Mouse (Mus musculus) embryo, embryonic 11 days (tissue): ENCODE measurements around the gene Smim4.

Experiments
- DNase-seq: peaks from one replicate; pipeline ENCODE4 v3.0.0-alpha.2; 2015

The Smim4 gene

DNA sequence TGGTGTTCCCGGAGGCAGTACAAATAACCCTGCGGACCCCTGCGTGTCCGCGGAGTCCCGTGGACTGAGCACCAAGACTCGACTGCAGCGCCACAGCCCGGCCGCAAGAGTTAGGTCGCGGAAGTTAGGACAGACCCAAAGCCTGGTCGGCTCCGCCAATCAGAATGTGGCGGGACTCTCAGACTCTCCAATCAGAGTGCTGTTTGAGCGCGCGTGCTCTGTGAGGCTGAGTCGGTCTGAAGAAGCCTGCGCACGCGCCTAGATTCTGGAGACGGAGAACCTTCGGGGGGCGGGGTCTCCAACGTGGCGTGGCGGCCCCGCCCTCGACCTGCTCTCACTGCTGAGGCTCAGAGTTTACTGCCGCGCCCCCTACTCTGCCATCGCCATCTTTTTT, at the start of gene Smim4:
Gene Smim4 (minus strand): TSS at position 131 of the 394 bp plus-strand sequence.
- peak; percentile 100 for DNase-seq

DNA sequence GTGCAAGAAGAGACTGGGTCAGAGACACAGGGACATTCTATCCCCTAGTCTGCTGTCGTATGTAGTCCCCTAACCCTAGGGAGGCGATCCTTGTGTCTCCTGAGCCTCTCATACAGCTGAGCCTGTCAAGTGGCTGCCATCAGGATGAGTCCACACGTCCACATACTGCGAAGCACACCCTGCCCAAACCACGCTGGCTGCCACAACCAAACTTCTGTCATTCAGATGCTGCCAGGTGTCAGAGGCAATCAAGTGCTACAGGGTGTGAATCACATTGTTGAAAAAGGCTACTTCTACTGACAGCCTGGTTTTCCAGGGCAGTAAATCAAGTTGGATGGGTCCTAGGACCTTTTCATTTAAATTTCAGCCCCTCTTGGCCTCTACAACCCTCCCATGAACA, 49.0 kb upstream of the Smim4 start:
- no peak for DNase-seq

DNA sequence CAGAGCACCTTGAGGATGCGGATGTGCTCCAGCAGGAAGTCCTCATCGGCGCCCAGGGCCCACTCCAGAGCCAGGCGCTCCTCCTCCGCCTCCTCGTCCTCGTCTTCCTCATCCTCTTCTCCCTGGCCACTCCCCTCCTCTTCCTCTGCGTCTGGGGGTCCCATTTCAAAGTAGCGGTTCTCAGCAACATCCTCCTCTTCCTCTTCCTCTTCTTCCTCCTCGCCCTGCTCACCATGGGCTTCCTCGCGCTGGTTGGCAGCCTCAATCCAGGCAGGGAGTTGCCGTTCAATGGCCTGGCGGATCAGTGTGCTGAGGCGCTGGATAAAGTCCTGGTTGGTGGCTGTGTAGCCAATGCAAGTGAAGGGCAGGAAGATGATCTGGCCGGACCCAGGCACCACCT, 48.5 kb upstream of the Smim4 start:
- no peak for DNase-seq

DNA sequence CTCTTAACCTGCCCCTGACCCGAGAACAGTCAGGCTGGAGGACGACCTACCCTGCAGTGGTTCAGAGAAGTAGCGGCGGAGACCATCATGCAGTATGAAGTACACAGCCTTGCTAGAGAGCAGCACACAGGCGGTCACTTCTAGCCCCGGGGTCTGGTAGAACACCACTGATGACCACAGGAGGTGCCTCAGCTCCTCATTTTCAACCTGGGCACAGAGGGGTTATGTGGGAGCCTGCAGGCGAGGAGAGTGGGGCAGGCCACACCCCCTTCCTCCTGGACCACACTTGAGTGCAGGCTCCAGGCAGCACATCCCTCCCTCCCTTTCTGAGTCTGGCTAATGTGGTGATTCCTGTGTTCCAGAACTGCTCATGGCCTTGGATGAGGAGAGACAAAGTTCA, 44.8 kb upstream of the Smim4 start:
- no peak for DNase-seq

DNA sequence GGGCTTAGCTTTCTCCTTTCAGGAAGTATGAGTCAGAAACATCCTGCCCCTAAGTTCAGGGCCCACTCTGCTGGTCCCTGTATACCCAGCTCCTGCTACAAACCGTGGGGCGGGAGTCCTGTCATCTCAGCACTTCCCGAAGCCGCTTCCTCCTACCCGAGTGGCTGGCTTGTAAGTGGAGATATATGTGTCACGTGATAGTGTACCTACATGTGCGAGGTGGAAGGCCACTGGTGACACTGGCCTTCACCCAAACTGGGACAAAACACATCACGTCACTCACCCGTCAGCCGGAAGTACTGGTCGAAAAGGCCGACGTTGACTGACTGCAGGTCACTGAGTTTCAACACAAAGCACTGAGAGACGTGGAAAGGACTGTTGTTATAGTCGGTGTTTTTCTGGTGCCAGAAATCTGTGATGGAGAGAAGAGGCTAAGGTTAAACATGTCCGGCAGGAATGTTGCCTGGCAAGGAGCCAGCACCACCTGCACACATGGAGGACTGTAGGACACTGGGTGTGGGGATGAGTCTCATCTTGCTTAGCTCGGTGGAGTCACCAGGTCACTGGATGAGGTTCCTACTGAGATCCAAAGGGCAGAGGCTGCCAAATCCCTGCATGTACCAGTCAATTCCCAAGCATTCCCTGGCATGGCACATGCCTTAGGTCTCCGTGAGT, 44.2 kb upstream of the Smim4 start:
- no peak for DNase-seq

DNA sequence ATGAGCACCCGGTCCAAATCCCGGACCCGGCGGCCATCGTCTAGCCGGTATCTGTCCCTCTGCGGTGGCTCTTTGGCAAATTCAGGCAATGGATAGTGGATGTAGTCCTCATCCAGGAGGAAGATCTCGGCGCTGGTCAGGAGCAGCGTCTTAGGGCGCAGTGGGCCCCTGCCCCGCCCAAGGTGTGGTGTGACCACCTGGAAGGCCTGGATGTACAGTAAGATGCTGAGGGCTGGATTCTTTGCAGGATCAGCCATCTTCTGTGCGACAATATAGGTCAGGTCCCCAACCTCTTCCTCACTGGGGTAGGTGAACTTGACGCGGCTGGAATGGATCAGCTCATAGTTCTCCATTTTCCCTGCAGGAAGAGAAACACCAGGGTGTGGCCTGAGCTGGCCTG, 43.1 kb upstream of the Smim4 start:
- DNase-seq: no peak

DNA sequence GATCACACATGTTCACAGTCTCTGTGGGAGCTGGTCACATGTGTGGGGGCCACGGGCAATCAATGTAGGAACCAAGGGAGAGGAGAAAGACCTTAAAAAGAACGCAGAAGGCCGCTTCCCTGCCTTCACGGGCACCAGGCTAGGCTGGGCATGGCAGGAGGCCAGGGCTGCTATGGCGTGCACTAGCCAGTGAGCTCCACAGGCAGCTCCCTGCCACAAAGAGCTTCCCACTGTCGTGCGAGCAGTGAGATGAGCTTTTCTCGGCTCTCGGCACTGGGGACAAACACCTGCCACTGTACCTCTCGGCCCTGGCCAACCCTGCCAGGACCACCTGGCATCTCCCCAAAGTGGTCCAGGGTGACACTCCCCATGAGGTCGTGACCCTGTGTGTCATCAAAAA, 42.6 kb upstream of the Smim4 start:
- DNase-seq: no peak

DNA sequence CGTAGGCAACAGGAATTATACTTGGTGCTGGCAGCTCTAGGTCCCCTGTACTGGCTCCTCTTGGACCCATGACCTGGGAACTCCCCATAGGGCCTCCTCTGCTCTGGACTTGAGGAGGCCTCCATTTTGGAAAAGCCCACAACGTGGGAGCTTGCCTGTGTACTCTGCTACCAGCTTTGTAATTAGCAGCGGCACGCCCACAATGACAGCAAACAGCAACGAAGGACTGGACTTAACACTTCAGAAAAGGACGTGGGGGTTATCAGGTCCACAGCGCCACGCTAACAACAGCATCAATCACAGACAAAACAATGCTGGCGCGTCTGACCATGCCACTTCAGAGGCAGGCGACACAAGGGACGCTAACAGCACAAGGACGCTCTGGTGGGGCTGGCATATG, 42.2 kb upstream of the Smim4 start:
- no peak for DNase-seq

DNA sequence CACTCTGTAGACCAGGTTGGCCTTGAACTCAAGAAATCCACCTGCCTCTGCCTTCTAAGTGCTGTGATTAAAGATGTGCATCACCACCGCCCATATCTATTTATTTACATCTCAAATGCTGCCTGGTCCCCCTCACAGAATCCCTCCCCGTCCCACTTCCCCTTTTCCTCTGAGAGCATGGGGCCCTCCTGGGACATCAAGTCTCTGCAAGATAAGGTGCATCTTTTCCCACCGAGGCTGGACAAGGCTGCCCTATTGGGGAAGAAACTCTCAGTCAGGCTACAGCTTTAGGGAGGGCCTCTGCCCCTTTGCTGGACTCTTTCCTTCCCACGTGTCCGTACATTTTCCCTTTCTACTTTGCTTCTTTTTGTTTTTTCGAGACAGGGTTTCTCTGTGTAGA, 40.8 kb upstream of the Smim4 start:
- no peak for DNase-seq

DNA sequence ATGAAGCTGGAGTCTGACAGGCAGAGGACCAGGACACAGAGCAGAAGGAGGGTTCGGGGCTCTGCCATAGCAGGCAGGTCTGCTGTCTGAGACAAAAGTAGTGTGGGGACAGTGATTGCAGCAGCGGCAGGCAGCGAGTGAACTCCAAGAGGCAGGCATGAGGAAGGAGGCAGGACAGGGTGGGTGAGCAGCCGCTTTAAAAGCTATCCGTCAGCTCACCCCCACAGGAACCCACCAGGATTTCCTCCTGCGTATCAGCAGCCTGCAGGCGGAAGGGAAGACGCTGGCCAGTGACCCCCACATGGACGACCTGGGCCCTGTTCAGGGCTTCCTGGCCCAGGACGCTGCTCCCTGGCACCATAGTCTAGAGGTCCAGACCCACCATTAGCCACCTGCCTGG, 39.7 kb upstream of the Smim4 start, which contains the start of gene Stab1:
Gene Stab1 (minus strand): TSS at position 217 of the 400 bp plus-strand sequence.
- DNase-seq: peak; percentile 42

DNA sequence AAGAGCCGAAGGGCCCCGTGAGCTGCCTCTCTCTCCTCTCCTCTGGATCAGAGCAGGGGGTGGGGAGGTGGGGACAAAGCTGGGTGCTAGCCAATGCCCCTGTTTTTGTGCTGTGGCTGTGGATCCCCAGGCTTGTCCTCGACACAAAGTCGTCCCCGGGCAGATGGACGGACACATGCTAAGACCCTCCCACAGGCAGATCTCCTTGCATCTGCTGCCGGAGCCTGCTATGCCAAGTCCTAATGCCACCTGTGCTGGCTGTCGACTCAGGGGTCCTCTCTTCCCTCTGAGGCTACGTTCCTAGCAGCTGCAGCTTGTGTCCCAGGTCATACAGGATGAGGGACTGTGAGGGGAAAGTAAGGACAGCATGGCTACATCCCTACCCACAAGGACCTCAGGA, 38.1 kb upstream of the Smim4 start:
- DNase-seq: no peak

DNA sequence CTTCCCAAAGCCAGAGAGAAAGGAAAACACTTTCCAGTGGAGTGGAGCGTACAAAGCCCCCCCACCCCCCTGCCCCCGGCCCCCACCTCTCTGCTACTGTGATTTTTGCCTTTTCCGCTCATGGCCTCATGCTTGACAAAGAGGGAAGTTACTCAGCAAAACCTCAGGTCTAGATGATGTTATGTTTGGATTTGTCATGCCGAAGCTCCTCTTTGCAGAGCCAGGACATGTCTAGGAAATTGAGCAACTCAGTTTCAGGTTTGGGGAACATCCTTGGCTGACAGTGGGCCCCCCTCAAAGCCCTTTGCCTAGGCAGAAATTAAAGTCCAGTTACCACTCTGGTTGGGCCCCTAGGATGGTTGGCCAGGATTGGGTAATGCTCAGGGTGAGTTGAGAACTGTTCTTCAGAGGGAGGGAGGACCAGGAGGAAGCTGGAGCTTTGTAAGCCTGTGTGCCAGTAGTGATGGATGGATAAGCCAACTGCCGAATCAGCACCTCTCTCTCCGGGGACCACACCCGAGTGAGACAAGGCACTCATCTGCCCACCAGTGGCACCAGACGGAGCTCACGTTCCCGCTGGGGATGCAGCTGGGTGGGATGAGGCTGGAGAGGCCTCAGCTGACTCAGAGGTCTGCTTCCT, 37.4 kb upstream of the Smim4 start:
- no peak for DNase-seq

DNA sequence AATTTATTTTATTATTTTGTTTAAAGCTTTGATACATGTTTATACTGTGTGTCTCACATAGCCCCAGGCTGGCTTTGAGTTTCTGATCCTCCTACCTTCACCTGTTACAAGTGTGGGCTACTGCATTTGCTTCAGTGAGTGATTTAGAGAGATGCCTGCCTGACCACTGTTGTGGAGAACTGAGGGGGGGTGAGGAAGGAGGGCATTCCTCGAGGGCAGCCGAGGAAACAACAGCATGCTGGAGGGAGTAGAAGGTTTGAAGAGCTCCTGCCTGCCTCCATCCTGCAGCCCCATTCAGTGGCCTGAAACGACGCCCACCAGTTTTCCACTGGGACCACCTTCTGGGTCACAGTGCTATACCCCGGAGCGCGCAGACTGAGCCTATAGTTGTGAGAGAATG, 36.7 kb upstream of the Smim4 start:
- DNase-seq: no peak

DNA sequence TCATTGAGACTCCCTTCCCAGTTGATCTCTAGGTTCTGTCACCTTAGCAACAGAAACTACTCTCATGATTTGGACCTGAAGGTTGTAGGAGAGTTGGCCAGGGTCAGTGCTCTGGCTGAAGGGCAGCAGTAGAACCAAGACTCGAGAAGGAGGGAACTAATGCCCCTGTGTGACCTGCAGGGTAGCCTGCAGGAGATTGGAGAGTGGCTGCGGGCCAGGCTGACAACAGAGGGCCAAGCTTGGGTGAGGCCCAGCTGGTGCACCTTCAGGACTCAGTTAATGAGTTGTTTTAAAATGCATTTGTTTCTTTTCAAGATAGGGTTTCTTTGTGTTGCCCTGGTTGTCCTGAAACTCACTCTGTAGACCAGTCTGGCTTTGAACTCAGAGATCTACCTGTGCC, 36.3 kb upstream of the Smim4 start:
- DNase-seq: no peak

DNA sequence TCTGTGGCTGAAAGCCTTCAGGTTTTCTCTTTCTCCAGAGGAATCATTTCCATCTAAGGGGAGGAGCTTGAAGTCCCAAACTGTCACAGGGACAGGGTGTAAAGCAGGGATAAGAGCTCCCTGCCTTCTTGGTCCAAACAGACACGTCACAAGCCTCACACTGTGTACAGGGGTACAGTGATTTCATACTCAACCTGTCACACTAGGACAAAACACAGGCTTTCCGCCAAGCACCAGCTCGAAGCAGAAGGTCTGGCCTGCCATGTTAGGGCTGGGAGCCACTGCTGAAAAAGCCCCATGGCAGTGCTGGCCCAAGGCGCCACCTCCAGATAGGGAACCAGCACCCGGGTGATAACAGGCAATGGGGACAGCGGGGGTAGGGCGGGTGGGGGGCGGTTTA, 35.3 kb upstream of the Smim4 start:
- no peak for DNase-seq

DNA sequence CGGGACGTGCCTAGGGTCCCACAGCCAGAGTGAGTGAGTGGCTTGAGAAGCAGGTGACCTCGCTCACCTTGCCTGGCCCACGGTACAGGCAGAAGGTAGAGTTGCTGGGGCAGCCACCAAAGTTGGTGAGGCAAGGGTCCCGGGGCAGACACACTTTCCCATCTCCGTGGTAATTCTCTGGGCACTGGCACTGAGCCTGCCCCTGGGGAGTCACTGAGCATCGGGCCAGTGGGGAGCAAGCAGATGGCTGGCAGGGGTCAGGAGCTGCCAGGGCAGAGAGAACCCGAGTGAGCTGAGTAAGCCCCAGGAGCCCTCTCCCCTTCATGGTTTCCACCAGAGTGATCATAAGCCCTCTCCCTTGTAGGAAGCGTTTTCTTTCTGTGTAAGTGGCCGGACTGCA, 32.9 kb upstream of the Smim4 start:
- DNase-seq: no peak

DNA sequence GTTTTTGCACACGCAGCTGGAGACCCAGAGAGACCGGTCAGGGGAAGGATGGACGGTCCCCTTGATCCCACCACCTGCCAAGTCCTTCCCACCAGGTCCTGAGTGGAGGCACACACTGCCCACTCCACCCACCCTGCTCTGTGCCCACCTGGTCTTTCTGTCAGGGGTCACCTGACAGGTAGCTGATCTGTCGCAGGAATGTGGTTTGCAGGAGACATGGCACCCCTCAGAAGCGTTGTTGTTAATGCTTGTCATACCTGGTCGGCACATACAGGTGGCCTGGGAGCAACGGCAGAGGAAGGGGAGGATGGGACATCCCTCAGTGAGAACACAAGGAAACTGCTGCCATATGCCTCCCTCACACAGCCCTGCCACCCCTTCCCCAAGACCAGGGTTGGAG, 32.4 kb upstream of the Smim4 start:
- no peak for DNase-seq

DNA sequence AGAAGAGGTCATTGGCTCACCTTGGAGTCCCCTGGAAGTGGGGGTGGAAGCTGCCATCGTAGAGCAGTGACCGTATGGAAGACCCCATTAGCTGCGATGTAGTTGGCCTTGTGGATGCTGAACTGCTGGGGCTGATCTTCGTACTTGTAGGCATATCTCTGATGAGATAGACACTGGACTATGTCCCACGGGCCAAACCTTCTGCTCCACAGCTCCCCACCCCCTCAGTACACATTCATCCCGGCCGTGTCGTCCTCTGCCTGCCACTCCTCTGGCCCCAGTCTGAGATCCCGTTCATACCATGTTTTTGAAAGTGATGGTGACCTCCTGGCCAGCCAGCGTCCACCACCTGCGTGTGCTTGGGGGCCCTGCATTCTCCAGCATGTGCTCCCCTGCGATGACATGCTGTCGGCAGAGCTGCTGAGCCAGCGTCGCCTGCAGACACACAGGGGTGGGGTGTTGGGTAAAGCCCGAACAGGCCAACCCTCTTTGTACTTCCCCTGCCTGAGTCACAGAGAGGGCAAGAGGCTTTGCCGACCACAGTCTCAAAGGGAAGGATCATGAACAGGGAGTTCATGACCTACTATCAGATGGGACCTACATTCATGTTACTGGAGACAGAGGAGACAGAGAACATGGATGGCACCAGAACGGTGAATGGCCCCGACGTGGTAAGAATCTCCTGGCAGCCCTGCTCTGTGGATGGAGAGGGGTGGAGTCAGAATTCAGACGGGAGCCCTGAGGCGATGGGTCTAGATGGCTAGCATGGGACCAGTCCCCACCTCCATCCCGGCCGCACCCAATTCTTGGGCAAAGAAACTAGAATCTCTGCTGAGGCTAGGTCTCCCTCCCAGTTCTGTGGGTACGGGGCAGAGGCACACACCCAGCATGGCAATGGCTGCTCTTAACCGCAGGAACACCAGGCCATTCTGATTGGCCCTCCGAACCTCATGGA, 31.7 kb upstream of the Smim4 start:
- no peak for DNase-seq

DNA sequence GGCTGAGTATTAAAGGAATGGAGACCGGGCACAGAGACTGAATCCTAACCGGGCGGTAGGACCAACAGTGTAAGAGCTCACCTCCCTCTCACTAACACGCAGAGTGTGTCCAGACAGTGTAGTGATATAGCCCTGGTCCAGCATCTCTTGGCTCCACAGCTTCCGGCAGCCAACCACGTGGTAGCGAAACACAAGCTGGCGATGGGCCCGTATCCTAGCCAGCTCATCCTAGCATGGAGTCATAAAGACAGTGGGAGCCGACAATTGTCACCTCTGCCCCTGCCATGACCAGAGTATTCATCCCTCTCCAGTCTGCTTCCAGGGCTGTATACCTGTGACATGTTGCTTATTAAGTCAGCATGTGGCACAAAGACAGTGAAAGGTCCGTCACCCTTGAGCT, 16.9 kb upstream of the Smim4 start:
- DNase-seq: no peak

DNA sequence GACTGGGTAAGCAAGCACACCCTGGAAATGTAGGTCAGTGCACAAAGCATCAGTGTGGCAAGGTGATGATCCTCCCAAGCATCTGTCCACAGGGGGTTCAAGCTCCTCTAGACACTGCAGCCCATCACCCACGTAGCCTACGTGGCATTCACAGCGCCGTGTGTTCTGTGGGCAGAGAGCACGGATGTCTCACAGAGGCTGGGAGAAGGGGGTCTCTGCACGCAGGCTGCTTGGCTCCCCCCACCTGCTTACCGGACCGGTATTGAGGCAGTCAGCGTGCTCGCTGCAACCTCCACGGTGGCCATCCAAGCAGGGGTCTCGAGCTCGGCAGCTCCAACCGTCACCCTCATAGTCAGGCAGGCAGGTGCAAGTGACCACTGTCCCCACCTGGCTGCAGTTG, 12.3 kb upstream of the Smim4 start:
- DNase-seq: no peak

DNA sequence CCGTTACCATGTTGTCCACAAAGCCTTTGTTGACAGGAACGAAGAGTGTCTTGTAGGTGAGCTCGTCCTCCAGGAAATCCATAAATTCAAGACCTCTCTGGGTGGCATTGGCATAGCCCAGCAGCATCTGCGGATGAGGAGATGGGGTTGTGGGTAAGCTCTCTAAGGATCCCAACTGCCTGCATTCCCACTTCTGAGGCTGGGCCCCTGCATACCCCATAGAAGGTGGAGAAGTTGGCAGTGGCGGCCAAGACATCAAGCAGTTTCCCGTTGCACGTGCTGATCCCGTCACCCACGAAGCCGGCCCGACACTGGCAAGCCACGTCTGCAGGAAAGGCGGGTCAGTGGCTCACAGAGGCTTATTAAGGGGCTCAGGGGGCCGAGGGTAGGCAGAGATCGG, 11.4 kb upstream of the Smim4 start:
- no peak for DNase-seq

DNA sequence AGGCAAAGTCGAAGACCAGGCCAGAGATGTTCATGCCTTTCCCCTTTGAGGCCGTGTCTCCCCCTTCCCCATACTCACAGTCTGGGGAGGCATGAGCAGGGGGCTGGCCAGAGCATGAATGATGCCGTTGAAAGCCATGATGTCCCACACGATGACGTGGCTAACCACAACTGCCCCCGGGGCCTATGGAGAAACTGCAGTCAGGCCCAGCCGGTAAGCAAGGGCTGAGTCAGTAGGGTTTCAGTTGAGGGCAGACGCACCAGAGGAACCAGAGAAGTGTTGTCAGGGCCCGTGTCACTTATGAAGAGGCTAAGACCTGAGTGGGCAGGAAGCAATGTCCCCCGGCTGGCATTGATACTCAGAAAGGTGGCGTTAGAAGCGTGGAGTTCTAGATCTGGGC, 10.9 kb upstream of the Smim4 start:
- no peak for DNase-seq

DNA sequence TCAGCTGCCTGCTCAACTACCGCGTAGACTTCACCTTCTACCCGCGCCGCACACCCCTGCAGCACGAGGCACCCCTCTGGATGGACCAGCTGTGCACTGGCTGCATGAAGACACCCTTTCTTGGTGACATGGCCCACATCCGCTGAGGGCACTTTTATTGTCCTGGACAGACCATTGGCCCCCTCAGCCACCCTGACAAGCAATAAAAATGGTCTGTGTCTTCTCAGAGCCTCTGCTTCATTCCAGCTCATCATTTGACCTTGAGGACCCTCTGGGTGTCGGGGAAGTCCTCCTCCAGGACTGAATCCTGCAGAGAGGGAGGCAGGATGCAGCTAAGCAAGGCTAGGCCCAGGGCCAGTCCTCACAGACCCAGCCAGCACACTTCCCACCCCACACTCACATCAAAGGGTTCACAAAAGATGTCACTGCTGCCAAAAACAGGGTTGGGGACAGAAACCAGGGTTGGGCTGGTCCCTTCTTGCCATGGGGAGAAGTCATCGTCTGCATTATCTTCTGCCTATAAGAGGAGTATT, 10.2 kb upstream of the Smim4 start:
- DNase-seq: no peak
